Mouse (Mus musculus): Measurements from ENCODE around the gene Hnrnpk.
A peak's percentile ranks its signal among the peaks of the same experiment; 100 is the strongest.
"Not testable (repeated sequence)": the region's sequence is repeated elsewhere in the genome, so short reads cannot be mapped to it uniquely, and the experiment has no call there.

Hnrnpk gene

GRCm38 (mm10) chr13:58403243-58403642 is at the start of gene Hnrnpk:
Gene Hnrnpk (minus strand): TSS chr13:58403343.
- DNase-seq: not testable (repeated sequence)

- DNase-seq: peak; percentile 24 to 26
These were observed 49.1 kb upstream of the Hnrnpk start for GRCm38 (mm10) chr13:58452246-58452645.

- no peak for DNase-seq
These were observed 47.5 kb upstream of the Hnrnpk start for GRCm38 (mm10) chr13:58450459-58451182.

- DNase-seq: peak; percentile 56 to 62
These were observed 43.4 kb upstream of the Hnrnpk start for GRCm38 (mm10) chr13:58446541-58446940.

- peak; percentile 75 to 80 for DNase-seq
These were observed 40.6 kb upstream of the Hnrnpk start for GRCm38 (mm10) chr13:58443787-58444186.

GRCm38 (mm10) chr13:58443326-58443725 is 40.2 kb upstream of the Hnrnpk start:
- peak; percentile 15 to 32 for DNase-seq

GRCm38 (mm10) chr13:58439716-58440115 is 36.6 kb upstream of the Hnrnpk start:
- no peak for DNase-seq

- DNase-seq: no peak
These were observed 20.0 kb upstream of the Hnrnpk start for GRCm38 (mm10) chr13:58423061-58423660.

- DNase-seq: no peak
These were observed 19.1 kb upstream of the Hnrnpk start for GRCm38 (mm10) chr13:58422242-58422641.

- no peak for DNase-seq
These were observed 17.9 kb upstream of the Hnrnpk start for GRCm38 (mm10) chr13:58421026-58421425.

GRCm38 (mm10) chr13:58419266-58419665 is 16.1 kb upstream of the Hnrnpk start:
- peak; percentile 24 to 25 for DNase-seq

GRCm38 (mm10) chr13:58418656-58419055 is 15.5 kb upstream of the Hnrnpk start:
- peak; percentile 28 to 32 for DNase-seq

- no peak for DNase-seq
These were observed 12.7 kb upstream of the Hnrnpk start for GRCm38 (mm10) chr13:58415838-58416237.

- no peak for DNase-seq
These were observed 12.2 kb upstream of the Hnrnpk start for GRCm38 (mm10) chr13:58415374-58415773.

GRCm38 (mm10) chr13:58411073-58411472 is 7.9 kb upstream of the Hnrnpk start:
- no peak for DNase-seq

- DNase-seq: no peak
These were observed 416 bp downstream of the Hnrnpk start for GRCm38 (mm10) chr13:58402744-58403110.

GRCm38 (mm10) chr13:58402003-58402743 is 970 bp downstream of the Hnrnpk start, which contains the start of gene Rmi1:
Gene Rmi1 (plus strand): TSS chr13:58402248.
- DNase-seq: peak; percentile 97 to 98

GRCm38 (mm10) chr13:58401135-58402002 is 1.8 kb downstream of the Hnrnpk start:
- DNase-seq: peak; percentile 82 to 85

- no peak for DNase-seq
These were observed 2.6 kb downstream of the Hnrnpk start for GRCm38 (mm10) chr13:58400576-58400975.

- no peak for DNase-seq
These were observed 5.5 kb downstream of the Hnrnpk start for GRCm38 (mm10) chr13:58397651-58398050.

GRCm38 (mm10) chr13:58394392-58394791 is 8.8 kb downstream of the Hnrnpk start:
- DNase-seq: not testable (repeated sequence)

- DNase-seq: no peak
These were observed 13.7 kb downstream of the Hnrnpk start for GRCm38 (mm10) chr13:58389324-58389951.

Measured in B cell, adult 2 months (primary cell).